Mouse (Mus musculus) heart, postnatal 14 days (tissue): Measurements from ENCODE around the gene Gm20431. TPM values are rescaled to one million over a fixed set of nuclear protein-coding genes. Genes with fewer than 3 reads are reported as not detected.

Experiments
- DNase-seq, 2 experiments: peaks; one replicate each; pipeline ENCODE4 v3.0.0; 2021 to 2022
- intact Hi-C: fragments of 180-260 bp; cut with DNase I; formaldehyde crosslinking; loops from one replicate; pipeline ENCODE4 v1.15.1; 2025
- total RNA-seq, 2 experiments: library from RNA; stranded (reverse); gene quantifications; 2 replicates each; pipeline ENCODE4 v1.2.3; 2021

Gene Gm20431
- total RNA-seq, 2 experiments from 2014 or later, result 20.3 to 22.8 TPM

DNA sequence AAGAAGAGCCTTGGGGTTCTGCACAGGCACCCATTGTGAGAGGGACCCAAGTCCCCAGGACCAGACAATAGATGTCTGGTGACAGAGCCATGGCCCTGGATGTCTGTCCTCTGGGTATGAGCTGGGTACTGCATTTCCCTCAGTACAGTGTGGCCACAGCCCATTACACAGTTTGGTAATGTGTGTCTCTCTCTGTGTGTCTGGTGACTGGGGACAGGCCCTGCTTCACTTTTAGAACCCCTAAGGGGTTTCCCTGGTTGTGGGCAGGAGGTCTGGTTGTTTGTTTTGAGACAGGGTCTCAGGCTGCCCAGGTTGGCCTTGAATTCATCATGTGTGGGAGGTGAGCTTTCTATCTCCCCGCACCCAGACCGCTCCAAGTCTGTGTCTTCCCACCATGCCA lies 76.0 kb downstream of the Gm20431 start:
- no peak for DNase-seq
- intact Hi-C loops, result no loop called here

DNA sequence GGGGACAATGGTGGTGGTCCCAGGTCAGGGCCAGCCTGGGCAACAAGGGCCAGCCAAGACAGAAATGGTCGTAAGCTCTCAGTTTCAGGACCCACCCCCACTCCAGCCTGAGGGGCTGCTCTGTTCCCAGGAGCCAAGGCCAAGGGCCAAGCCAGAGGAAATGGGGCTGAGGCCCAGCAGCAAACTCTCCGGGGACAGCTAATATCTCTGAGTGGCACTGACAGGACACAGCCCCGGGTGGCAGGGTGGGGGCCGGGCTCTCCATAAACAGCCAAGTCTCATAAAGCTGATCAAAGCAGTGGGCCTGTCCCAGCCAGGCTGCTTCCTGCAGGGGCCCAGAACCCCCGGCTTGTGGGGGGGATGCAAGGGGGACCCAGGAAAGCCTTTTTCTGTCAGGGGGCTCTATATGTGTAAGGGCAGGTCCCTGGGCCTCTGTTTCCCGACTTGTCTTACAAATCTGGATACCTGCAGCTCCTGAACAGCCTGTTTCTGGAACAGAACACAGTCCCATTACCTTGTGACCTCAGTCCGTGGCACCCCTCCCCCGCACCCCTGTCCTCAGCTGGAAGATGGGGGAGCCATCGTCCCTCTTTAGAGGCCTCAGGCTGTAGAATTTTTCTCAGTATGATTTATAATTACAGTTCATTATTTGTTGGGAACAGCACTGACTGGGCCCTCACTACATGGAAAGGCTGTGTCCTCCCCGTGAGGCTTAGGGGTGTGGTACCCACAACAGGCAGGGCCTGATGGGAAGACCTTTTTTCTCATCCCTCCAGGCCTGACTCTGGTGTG lies 77.9 kb downstream of the Gm20431 start:
- intact Hi-C loops, result no loop called here
- DNase-seq, result no peak

DNA sequence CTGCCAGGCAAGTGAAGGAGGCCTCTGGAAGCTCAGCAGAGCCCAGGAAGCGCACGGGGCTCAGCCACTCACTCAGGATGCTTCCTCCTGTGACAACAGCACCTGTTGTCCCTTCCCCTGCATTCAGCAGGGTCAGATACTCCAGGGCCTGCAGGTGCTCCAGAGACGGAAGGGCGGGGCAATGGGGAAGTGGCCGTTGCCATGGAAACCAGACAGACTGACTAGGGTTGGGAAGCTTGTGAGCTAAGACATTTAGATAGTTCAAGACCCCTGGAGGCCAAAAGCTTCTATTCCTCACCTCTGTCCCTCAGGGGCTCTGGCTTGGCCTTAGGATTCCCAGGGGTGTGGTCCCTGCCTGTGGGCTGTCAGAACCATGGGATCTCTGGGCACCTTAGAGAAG lies 82.8 kb downstream of the Gm20431 start:
- DNase-seq, result no peak
- intact Hi-C loops, result no loop called here

GRCm38 (mm10) chr2:167577186-167577785 lies 84.0 kb downstream of the Gm20431 start:
- DNase-seq, result no peak
- intact Hi-C loops, result no loop called here

GRCm38 (mm10) chr2:167576121-167576620 lies 85.1 kb downstream of the Gm20431 start:
- DNase-seq, result no peak
- intact Hi-C loops, result no loop called here

DNA sequence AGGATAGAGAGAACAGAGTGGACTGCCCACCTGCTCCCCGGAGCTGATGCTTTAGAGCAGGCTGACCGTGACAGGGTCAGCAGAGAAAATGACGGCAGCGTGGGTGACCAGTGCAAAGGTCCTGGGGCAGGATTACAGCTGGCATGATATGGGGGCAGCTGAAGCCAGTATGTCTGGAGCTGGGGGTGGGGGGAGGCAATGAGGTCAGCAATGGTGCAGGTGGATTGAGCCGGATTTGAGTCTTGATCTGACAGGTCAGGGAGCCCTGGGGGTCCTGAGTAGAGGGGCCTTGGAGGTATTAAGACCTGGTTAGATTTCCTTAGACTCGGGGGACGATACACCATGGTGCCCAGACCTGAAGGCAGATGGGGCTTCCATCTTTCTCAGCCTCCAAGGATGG lies 85.7 kb downstream of the Gm20431 start:
- DNase-seq, result no peak
- intact Hi-C loops, result no loop called here

DNA sequence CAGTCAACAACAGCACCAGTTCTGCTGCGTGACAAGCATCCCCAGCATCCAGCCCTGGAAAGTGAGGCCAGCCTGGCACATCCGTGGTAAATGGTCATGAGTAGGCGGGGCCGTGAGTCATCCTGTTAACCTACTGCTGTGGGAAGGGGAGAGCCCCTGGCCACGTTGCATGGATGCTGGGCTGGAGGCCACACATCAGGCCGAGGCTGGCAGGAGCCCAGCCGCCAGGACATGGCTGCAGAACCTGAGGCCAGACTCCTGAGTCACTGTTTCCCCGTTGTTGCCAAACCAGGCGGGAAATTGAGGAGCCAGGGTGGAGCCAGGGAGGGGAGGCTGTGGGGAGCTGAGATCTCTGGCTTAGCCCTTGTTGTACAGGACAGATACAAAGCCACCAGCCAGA lies 86.5 kb downstream of the Gm20431 start:
- peak; percentile 75 to 79 for DNase-seq
- intact Hi-C loops, result no loop called here

- DNase-seq, result no peak
- intact Hi-C loops, result no loop called here
These were observed 89.7 kb downstream of the Gm20431 start for GRCm38 (mm10) chr2:167571442-167572220.

DNA sequence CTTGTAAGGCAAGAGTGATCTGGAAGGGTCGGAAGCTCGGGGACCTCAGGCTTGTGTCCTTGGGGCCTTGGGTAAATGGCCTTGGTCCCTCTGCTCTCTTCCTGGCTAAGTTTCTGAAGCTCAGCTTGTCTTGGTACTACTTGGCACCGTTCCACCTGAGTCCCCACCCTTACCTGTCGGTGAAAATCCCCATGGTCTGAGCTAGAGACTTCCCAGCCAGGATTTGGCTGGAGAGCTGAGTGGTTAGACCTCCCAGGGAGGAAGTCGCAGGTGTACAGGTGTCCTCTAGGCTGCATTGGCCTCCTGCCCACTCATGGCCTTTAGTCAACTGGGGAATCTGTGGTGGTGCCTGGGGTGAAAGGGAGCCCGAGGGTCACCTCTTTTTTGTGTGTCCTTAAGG lies 90.5 kb downstream of the Gm20431 start:
- DNase-seq, result no peak
- intact Hi-C loops, result no loop called here

GRCm38 (mm10) chr2:167569934-167570651 lies 91.2 kb downstream of the Gm20431 start:
- DNase-seq, result peak; percentile 85
- intact Hi-C loops, result loop anchor here (2.0 kb wide), 1 partner anchor 21 kb away; no protein-coding TSS in a partner anchor

GRCm38 (mm10) chr2:167568112-167568511 lies 93.2 kb downstream of the Gm20431 start:
- intact Hi-C loops, result loop anchor here (2.0 kb wide), 1 partner anchor 23 kb away; no protein-coding TSS in a partner anchor
- DNase-seq, result no peak

DNA sequence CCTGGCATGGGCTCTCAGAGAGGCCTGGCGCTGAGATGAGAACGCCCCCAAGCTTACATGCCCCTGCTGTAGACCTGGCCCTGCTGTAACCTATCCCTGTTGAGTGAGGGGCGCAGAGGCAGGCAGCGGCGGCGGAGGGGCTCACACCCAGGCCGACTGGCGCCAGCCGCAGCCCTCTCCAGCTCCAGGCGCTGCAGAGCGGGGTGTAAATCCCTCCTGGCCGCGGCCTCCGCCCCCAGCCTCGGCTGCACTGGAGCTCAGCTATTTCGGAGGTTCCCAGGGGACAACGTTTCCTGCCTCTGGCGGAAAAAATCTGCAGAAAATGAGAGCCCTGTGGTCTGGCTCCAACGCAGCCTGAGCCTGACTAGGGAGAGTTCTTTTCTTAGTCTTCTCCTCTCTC lies 95.6 kb downstream of the Gm20431 start:
- intact Hi-C loops, result loop anchor here (2.0 kb wide), 1 partner anchor 23 kb away; no protein-coding TSS in a partner anchor

GRCm38 (mm10) chr2:167565312-167565656 lies 96.0 kb downstream of the Gm20431 start:
- intact Hi-C loops, result loop anchor here (2.0 kb wide), 1 partner anchor 22 kb away; no protein-coding TSS in a partner anchor
- DNase-seq, result no peak

More for the DNA sequence above, 95.6 kb downstream of the Gm20431 start:
- DNase-seq, result peak; percentile 78 to 80

- intact Hi-C loops, result loop anchor here (2.0 kb wide), 1 partner anchor 22 kb away; no protein-coding TSS in a partner anchor
- DNase-seq, result no peak
These were observed 96.6 kb downstream of the Gm20431 start for GRCm38 (mm10) chr2:167564551-167565311.

GRCm38 (mm10) chr2:167563703-167564102 lies 97.6 kb downstream of the Gm20431 start:
- no peak for DNase-seq
- intact Hi-C loops, result loop anchor here (2.0 kb wide), 1 partner anchor 21 kb away; no protein-coding TSS in a partner anchor

DNA sequence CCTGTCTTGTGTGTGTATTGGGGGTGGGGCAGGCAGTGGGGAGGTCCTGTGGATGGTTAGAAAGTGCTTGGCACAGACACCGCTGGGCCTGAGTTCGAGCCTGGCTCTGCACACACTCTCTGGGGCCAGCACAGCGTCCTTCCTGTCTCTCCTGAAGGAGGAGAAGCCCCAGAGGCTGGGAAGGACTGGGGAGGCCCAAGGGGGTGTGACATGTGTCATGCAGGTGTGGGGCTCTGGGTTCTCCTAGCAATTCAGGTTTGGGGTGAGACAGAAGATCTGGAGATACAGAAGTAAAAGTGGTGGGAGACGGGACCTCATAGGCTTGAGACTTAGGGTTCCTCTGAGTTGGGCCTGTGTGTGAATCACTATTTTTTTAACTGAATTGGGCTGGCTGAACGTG lies 98.3 kb downstream of the Gm20431 start:
- intact Hi-C loops, result no loop called here
- no peak for DNase-seq

DNA sequence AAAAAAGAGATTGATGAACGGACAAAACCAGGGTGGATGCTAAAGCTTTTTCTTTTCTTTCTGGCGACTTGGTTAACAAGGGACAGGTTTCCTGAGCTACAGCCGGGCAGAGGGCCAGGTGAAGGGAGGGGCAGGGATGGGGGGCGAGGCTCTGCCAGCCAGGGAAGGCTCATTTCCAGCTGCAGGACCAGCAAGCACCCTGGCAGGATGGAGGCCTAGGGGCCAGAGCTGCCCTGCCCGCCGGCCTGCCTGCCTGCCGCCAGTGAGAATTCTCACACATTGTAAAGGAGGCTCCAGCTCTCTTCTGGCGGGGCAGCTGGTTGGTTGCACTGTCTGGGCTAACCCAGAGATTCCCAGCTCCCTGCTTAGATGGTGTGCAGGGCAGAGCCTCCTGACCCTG lies 99.2 kb downstream of the Gm20431 start:
- DNase-seq, result peak; percentile 56 to 68
- intact Hi-C loops, result no loop called here

GRCm38 (mm10) chr2:167559413-167559812 lies 101.9 kb downstream of the Gm20431 start:
- DNase-seq, result no peak
- intact Hi-C loops, result no loop called here
